Mouse (Mus musculus): ENCODE measurements around the gene Slc4a11. TPM values are rescaled to one million over a fixed set of nuclear protein-coding genes. Genes with fewer than 3 reads are reported as not detected.
A peak's percentile ranks its signal among the peaks of the same experiment; 100 is the strongest.
"Not testable (repeated sequence)": the region's sequence is repeated elsewhere in the genome, so short reads cannot be mapped to it uniquely, and the experiment has no call there.

Slc4a11 gene
- polyA plus RNA-seq, 1 experiment from 2014 or later, result 1.8 TPM

- Histone ChIP-seq H3K36me3 (ENCODE audit: control insufficient read depth, insufficient read depth) (peaks cover 6% of the 10 kb centered on the region; the same call in 1 of the 2 replicates), H3K4me1 (replicated peaks; ENCODE audit: control insufficient read depth, insufficient read depth, low read length) (peaks cover 25% of the 10 kb centered on the region), H3K4me2 (ENCODE audit: low read length) (peak overlapping the region; percentile 87), H3K9ac (replicated peaks; ENCODE audit: low read depth, low read length) (peak overlapping the region; percentile 86), H3K4me3 (replicated peaks; ENCODE audit: low read length) (peak overlapping the region; percentile 75), H3K27me3 (replicated peaks; ENCODE audit: control insufficient read depth, insufficient read depth, low read length) (no peaks in the 10 kb centered on the region), H3K9me3 (ENCODE audit: control insufficient read depth, low read length) (no peaks in the 10 kb centered on the region), H3K27ac (ENCODE audit: low read length) (no peak overlapping the region)
- ATAC-seq, result no peak
- 86% methylated on average over 11 of the region's 11 CpGs for WGBS
Measured at GRCm38 (mm10) chr2:130663342-130663741, 34.0 kb downstream of the Slc4a11 start.

- 95% methylated on average over 10 of the region's 10 CpGs for WGBS
Measured at GRCm38 (mm10) chr2:130658530-130658929, 38.8 kb downstream of the Slc4a11 start.

GRCm38 (mm10) chr2:130657541-130657940, 39.8 kb downstream of the Slc4a11 start:
- no peaks in the 10 kb centered on the region for H3K27me3 ChIP-seq (replicated peaks; ENCODE audit: control insufficient read depth, insufficient read depth, low read length)
- H3K9me3 ChIP-seq (ENCODE audit: control insufficient read depth, low read length), result no peaks in the 10 kb centered on the region
- no peak overlapping the region for H3K27ac ChIP-seq (ENCODE audit: low read length)
- H3K9ac ChIP-seq (replicated peaks; ENCODE audit: low read depth, low read length), result no peak overlapping the region
- no peak overlapping the region for H3K4me2 ChIP-seq (ENCODE audit: low read length)
- ATAC-seq, result no peak
- peaks cover 2% of the 10 kb centered on the region for H3K4me1 ChIP-seq (replicated peaks; ENCODE audit: control insufficient read depth, insufficient read depth, low read length)
- no peak overlapping the region for H3K4me3 ChIP-seq (replicated peaks; ENCODE audit: low read length)
- peaks cover 26% of the 10 kb centered on the region for H3K36me3 ChIP-seq (ENCODE audit: control insufficient read depth, insufficient read depth)
- WGBS, result 91% methylated on average over 6 of the region's 6 CpGs

More at GRCm38 (mm10) chr2:130658530-130658929, 38.8 kb downstream of the Slc4a11 start:
- no peak overlapping the region for H3K4me3 ChIP-seq (replicated peaks; ENCODE audit: low read length)
- no peak for ATAC-seq
- no peak overlapping the region for H3K9ac ChIP-seq (replicated peaks; ENCODE audit: low read depth, low read length)
- no peaks in the 10 kb centered on the region for H3K27me3 ChIP-seq (replicated peaks; ENCODE audit: control insufficient read depth, insufficient read depth, low read length)
- H3K4me1 ChIP-seq (replicated peaks; ENCODE audit: control insufficient read depth, insufficient read depth, low read length), result peaks cover 12% of the 10 kb centered on the region
- no peaks in the 10 kb centered on the region for H3K9me3 ChIP-seq (ENCODE audit: control insufficient read depth, low read length)
- H3K36me3 ChIP-seq (ENCODE audit: control insufficient read depth, insufficient read depth), result peaks cover 23% of the 10 kb centered on the region
- H3K4me2 ChIP-seq (ENCODE audit: low read length), result no peak overlapping the region
- no peak overlapping the region for H3K27ac ChIP-seq (ENCODE audit: low read length)

GRCm38 (mm10) chr2:130656536-130656935, 40.8 kb downstream of the Slc4a11 start:
- Histone ChIP-seq H3K9ac (replicated peaks; ENCODE audit: low read depth, low read length) (no peak overlapping the region), H3K4me1 (replicated peaks; ENCODE audit: control insufficient read depth, insufficient read depth, low read length) (no peaks in the 10 kb centered on the region), H3K36me3 (ENCODE audit: control insufficient read depth, insufficient read depth) (peaks cover 28% of the 10 kb centered on the region), H3K27me3 (replicated peaks; ENCODE audit: control insufficient read depth, insufficient read depth, low read length) (no peaks in the 10 kb centered on the region), H3K4me2 (ENCODE audit: low read length) (no peak overlapping the region), H3K4me3 (replicated peaks; ENCODE audit: low read length) (no peak overlapping the region), H3K27ac (ENCODE audit: low read length) (no peak overlapping the region), H3K9me3 (ENCODE audit: control insufficient read depth, low read length) (no peaks in the 10 kb centered on the region)
- WGBS, result 93% methylated on average over 9 of the region's 9 CpGs
- ATAC-seq, result no peak

GRCm38 (mm10) chr2:130655660-130656339, 41.5 kb downstream of the Slc4a11 start:
- H3K4me3 ChIP-seq (replicated peaks; ENCODE audit: low read length), result no peak overlapping the region
- no peaks in the 10 kb centered on the region for H3K27me3 ChIP-seq (replicated peaks; ENCODE audit: control insufficient read depth, insufficient read depth, low read length)
- ATAC-seq, result no peak
- no peaks in the 10 kb centered on the region for H3K4me1 ChIP-seq (replicated peaks; ENCODE audit: control insufficient read depth, insufficient read depth, low read length)
- peaks cover 28% of the 10 kb centered on the region for H3K36me3 ChIP-seq (ENCODE audit: control insufficient read depth, insufficient read depth)
- H3K9ac ChIP-seq (replicated peaks; ENCODE audit: low read depth, low read length), result no peak overlapping the region
- H3K27ac ChIP-seq (ENCODE audit: low read length), result no peak overlapping the region
- no peak overlapping the region for H3K4me2 ChIP-seq (ENCODE audit: low read length)
- WGBS, result 92% methylated on average over 6 of the region's 6 CpGs
- no peaks in the 10 kb centered on the region for H3K9me3 ChIP-seq (ENCODE audit: control insufficient read depth, low read length)

- no peak overlapping the region for H3K4me3 ChIP-seq (replicated peaks; ENCODE audit: low read length)
- no peaks in the 10 kb centered on the region for H3K9me3 ChIP-seq (ENCODE audit: control insufficient read depth, low read length)
- H3K9ac ChIP-seq (replicated peaks; ENCODE audit: low read depth, low read length), result no peak overlapping the region
- H3K27ac ChIP-seq (ENCODE audit: low read length), result no peak overlapping the region
- H3K4me1 ChIP-seq (replicated peaks; ENCODE audit: control insufficient read depth, insufficient read depth, low read length), result no peaks in the 10 kb centered on the region
- no peaks in the 10 kb centered on the region for H3K27me3 ChIP-seq (replicated peaks; ENCODE audit: control insufficient read depth, insufficient read depth, low read length)
- H3K36me3 ChIP-seq (ENCODE audit: control insufficient read depth, insufficient read depth), result peaks cover 25% of the 10 kb centered on the region
- ATAC-seq, result no peak
- no peak overlapping the region for H3K4me2 ChIP-seq (ENCODE audit: low read length)
- 100% methylated on average over 1 of the region's 1 CpGs for WGBS
Measured at GRCm38 (mm10) chr2:130653760-130654159, 43.6 kb downstream of the Slc4a11 start.

GRCm38 (mm10) chr2:130653303-130653702, 44.0 kb downstream of the Slc4a11 start:
- H3K9me3 ChIP-seq (ENCODE audit: control insufficient read depth, low read length), result no peaks in the 10 kb centered on the region
- WGBS, result 98% methylated on average over 2 of the region's 2 CpGs
- no peak overlapping the region for H3K4me2 ChIP-seq (ENCODE audit: low read length)
- no peaks in the 10 kb centered on the region for H3K27me3 ChIP-seq (replicated peaks; ENCODE audit: control insufficient read depth, insufficient read depth, low read length)
- no peak for ATAC-seq
- no peak overlapping the region for H3K27ac ChIP-seq (ENCODE audit: low read length)
- peaks cover 22% of the 10 kb centered on the region for H3K36me3 ChIP-seq (ENCODE audit: control insufficient read depth, insufficient read depth)
- no peak overlapping the region for H3K9ac ChIP-seq (replicated peaks; ENCODE audit: low read depth, low read length)
- no peaks in the 10 kb centered on the region for H3K4me1 ChIP-seq (replicated peaks; ENCODE audit: control insufficient read depth, insufficient read depth, low read length)
- H3K4me3 ChIP-seq (replicated peaks; ENCODE audit: low read length), result no peak overlapping the region

- not testable (repeated sequence) for H3K9me3 ChIP-seq (ENCODE audit: control insufficient read depth, low read length); H3K4me2 ChIP-seq (ENCODE audit: low read length); H3K4me3 ChIP-seq (replicated peaks; ENCODE audit: low read length); H3K9ac ChIP-seq (replicated peaks; ENCODE audit: low read depth, low read length); H3K27ac ChIP-seq (ENCODE audit: low read length); ATAC-seq; H3K36me3 ChIP-seq (ENCODE audit: control insufficient read depth, insufficient read depth); H3K27me3 ChIP-seq (replicated peaks; ENCODE audit: control insufficient read depth, insufficient read depth, low read length); H3K4me1 ChIP-seq (replicated peaks; ENCODE audit: control insufficient read depth, insufficient read depth, low read length)
- WGBS, result 82% methylated on average over 6 of the region's 6 CpGs
Measured at GRCm38 (mm10) chr2:130649028-130649427, 48.3 kb downstream of the Slc4a11 start.

- Histone ChIP-seq H3K9ac (replicated peaks; ENCODE audit: low read depth, low read length) (no peak overlapping the region), H3K27ac (ENCODE audit: low read length) (no peak overlapping the region), H3K27me3 (replicated peaks; ENCODE audit: control insufficient read depth, insufficient read depth, low read length) (no peaks in the 10 kb centered on the region), H3K4me3 (replicated peaks; ENCODE audit: low read length) (no peak overlapping the region), H3K4me2 (ENCODE audit: low read length) (no peak overlapping the region), H3K9me3 (ENCODE audit: control insufficient read depth, low read length) (no peaks in the 10 kb centered on the region), H3K4me1 (replicated peaks; ENCODE audit: control insufficient read depth, insufficient read depth, low read length) (peaks cover 14% of the 10 kb centered on the region), H3K36me3 (ENCODE audit: control insufficient read depth, insufficient read depth) (no peaks in the 10 kb centered on the region)
- 85% methylated on average over 4 of the region's 4 CpGs for WGBS
- no peak for ATAC-seq
Measured at GRCm38 (mm10) chr2:130645198-130645597, 52.1 kb downstream of the Slc4a11 start.
